Comparison of ENCODE assay signal across 8 mouse cellular contexts in the genomic region with DNA sequence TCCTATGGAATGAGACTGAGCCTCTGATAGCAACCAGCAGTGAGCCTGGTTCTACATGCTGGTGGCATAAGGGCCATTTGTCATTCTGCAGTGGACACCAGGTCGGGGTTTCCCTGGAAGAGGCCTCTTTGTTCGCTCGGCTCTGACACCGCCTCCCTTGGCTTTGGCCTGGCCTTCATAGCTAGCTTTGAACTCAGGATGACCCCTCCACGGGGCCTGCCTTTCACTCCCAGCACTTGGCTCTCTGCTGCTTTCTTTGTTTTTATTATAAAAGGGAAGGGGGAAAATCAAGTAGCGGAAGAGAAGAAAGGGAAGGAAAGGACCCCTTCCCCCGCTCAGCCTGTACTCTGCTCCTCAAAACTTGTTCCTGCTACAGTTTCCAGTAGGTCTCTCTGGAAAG. TPM values are rescaled to one million over a fixed set of nuclear protein-coding genes. Genes with fewer than 3 reads are reported as not detected.
DNase-seq lines count a peak whose midpoint lies in the region; ATAC-seq lines count a peak whose summit lies in the region.

No protein-coding gene starts in this region.

- H3K9me3 ChIP-seq in heart, embryonic 12.5 days (replicated peaks), result no peaks in the 10 kb centered on the region
- no peaks in the 10 kb centered on the region for H3K9me3 ChIP-seq in neural tube, embryonic 13.5 days

- no peak overlapping the region for H3K4me3 ChIP-seq in heart, embryonic 12.5 days
- peak overlapping the region; percentile 8; the same call in 1 of the 2 replicates for H3K4me3 ChIP-seq in neural tube, embryonic 13.5 days

- peak; percentile 43 for DNase-seq in ovary, adult 18-20 months (ENCODE audit: low spot score)
- DNase-seq in ovary, postnatal 14 days (ENCODE audit: low spot score), result no peak
- peak; percentile 63 for DNase-seq in kidney, postnatal 14 days
- no peak for DNase-seq in c-Kit-positive CD71-positive TER-119-positive erythroid progenitor cells, embryonic 14.5 days (ENCODE audit: low spot score)
- no peak for DNase-seq in layer of hippocampus, postnatal 25 days (ENCODE audit: extremely low spot score in 1 of 2, low spot score in 1 of 2)
- no peak for DNase-seq in left cerebral cortex, adult 8-10 months (ENCODE audit: low spot score in 2 of 2)

- no peaks in the 10 kb centered on the region; the same call in 1 of the 2 replicates for H3K27me3 ChIP-seq in heart, embryonic 12.5 days (replicated peaks)
- no peaks in the 10 kb centered on the region for H3K27me3 ChIP-seq in neural tube, embryonic 13.5 days

- peak; percentile 70 for ATAC-seq in heart, embryonic 12.5 days (ENCODE audit: insufficient number of reproducible peaks, low FRiP score)
- peak; percentile 38; the same call in 1 of the 2 replicates for ATAC-seq in neural tube, embryonic 13.5 days (ENCODE audit: low read depth)

- no peaks in the 10 kb centered on the region for H3K36me3 ChIP-seq in heart, embryonic 12.5 days
- 0 out of 2 replicates have a peak, but pooled peaks cover 3% of the 10 kb centered on the region for H3K36me3 ChIP-seq in neural tube, embryonic 13.5 days

- 21% methylated on average over 7 of the region's 7 CpGs for WGBS in heart, embryonic 12.5 days
- 4% methylated on average over 7 of the region's 7 CpGs for WGBS in neural tube, embryonic 13.5 days

- H3K9ac ChIP-seq in heart, embryonic 12.5 days, result 0 out of 2 replicates have a peak overlapping the region, but pooled peaks have one; percentile 1
- H3K9ac ChIP-seq in neural tube, embryonic 13.5 days, result peak overlapping the region; percentile 83

- H3K27ac ChIP-seq in heart, embryonic 12.5 days (ENCODE audit: poor library complexity, severe bottlenecking), result peak overlapping the region; percentile 76
- peak overlapping the region; percentile 64 for H3K27ac ChIP-seq in neural tube, embryonic 13.5 days (replicated peaks)

- peaks cover 64% of the 10 kb centered on the region for H3K4me1 ChIP-seq in heart, embryonic 12.5 days (replicated peaks)
- H3K4me1 ChIP-seq in neural tube, embryonic 13.5 days (replicated peaks), result peaks cover 86% of the 10 kb centered on the region

- H3K4me2 ChIP-seq in heart, embryonic 12.5 days, result peak overlapping the region; percentile 44
- peak overlapping the region; percentile 78 for H3K4me2 ChIP-seq in neural tube, embryonic 13.5 days

RNA-seq across cellular contexts. Expression of a gene that starts 7.0 kb away (rescaled TPM):
- 60.3 and 64.1 TPM in 2 replicates for polyA plus RNA-seq in heart, embryonic 12.5 days (2016; fragmentation: Nextera tagmentation; extraction: Ambion mirVana)
- 135 and 145 TPM in 2 replicates for polyA plus RNA-seq in neural tube, embryonic 13.5 days (2015; fragmentation: Nextera tagmentation; extraction: Ambion mirVana)
- 1 to 10 TPM; 3.1 to 4.4 TPM for total RNA-seq in layer of hippocampus, postnatal 25 days (2021)
- total RNA-seq in left cerebral cortex, adult 8-10 months (2022), result 1 to 10 TPM; 4.9 to 6.4 (median 5.8) TPM

RNA-seq across cellular contexts. Expression of a gene that starts 56.1 kb away (rescaled TPM):
- polyA plus RNA-seq in heart, embryonic 12.5 days (2016; fragmentation: Nextera tagmentation; extraction: Ambion mirVana), result 0.31 and 0.33 TPM in 2 replicates
- 2.2 and 2.9 TPM in 2 replicates for polyA plus RNA-seq in neural tube, embryonic 13.5 days (2015; fragmentation: Nextera tagmentation; extraction: Ambion mirVana)
- not detected for total RNA-seq in layer of hippocampus, postnatal 25 days (2021)
- not detected for total RNA-seq in left cerebral cortex, adult 8-10 months (2022)

Comparison
In these comparisons a context has a peak if more than half of its experiments do, and no peak if none do; other contexts are left out.
1. DNase-seq: peak in ovary, adult 18-20 months (single experiment) and kidney, postnatal 14 days (single experiment); none in ovary, postnatal 14 days (single experiment), c-Kit-positive CD71-positive TER-119-positive erythroid progenitor cells, embryonic 14.5 days (single experiment), layer of hippocampus, postnatal 25 days (0 of 2) and left cerebral cortex, adult 8-10 months (0 of 2).